Mouse (Mus musculus) 416B (cell line): Measurements from ENCODE around the gene Gng8.

Source experiments
- DNase-seq: peaks from one replicate; pipeline ENCODE4 v3.0.0; 2011; ENCODE audit warnings: low read depth

Gene Gng8

GRCm38 (mm10) chr7:16891641-16892351 lies at the start of gene Gng8:
Gng8 (plus strand) TSS chr7:16891786.
- peak; percentile 91 for DNase-seq

GRCm38 (mm10) chr7:16842645-16843063 lies 48.9 kb upstream of the Gng8 start, which contains the start of gene Prkd2:
Prkd2 (plus strand) TSS chr7:16842902.
- DNase-seq, result peak; percentile 98

GRCm38 (mm10) chr7:16843441-16844171 lies 48.0 kb upstream of the Gng8 start:
- DNase-seq, result peak; percentile 49

- DNase-seq, result no peak
These were observed 46.9 kb upstream of the Gng8 start for GRCm38 (mm10) chr7:16844696-16845071.

GRCm38 (mm10) chr7:16845072-16845819 lies 46.3 kb upstream of the Gng8 start:
- peak; percentile 56 for DNase-seq

- DNase-seq, result no peak
These were observed 45.8 kb upstream of the Gng8 start for GRCm38 (mm10) chr7:16845820-16846167.

GRCm38 (mm10) chr7:16846775-16847174 lies 44.8 kb upstream of the Gng8 start:
- no peak for DNase-seq

GRCm38 (mm10) chr7:16847507-16847906 lies 44.1 kb upstream of the Gng8 start:
- DNase-seq, result no peak

GRCm38 (mm10) chr7:16848579-16848978 lies 43.0 kb upstream of the Gng8 start:
- no peak for DNase-seq

- no peak for DNase-seq
These were observed 40.0 kb upstream of the Gng8 start for GRCm38 (mm10) chr7:16851636-16852035.

- DNase-seq, result no peak
These were observed 38.2 kb upstream of the Gng8 start for GRCm38 (mm10) chr7:16853302-16853831.

- no peak for DNase-seq
These were observed 33.2 kb upstream of the Gng8 start for GRCm38 (mm10) chr7:16858336-16858735.

GRCm38 (mm10) chr7:16859902-16860651 lies 31.5 kb upstream of the Gng8 start:
- peak; percentile 75 for DNase-seq

- DNase-seq, result no peak
These were observed 24.1 kb upstream of the Gng8 start for GRCm38 (mm10) chr7:16867488-16867887.

GRCm38 (mm10) chr7:16869497-16869896 lies 22.1 kb upstream of the Gng8 start:
- DNase-seq, result no peak

- no peak for DNase-seq
These were observed 20.0 kb upstream of the Gng8 start for GRCm38 (mm10) chr7:16871600-16871999.

- DNase-seq, result no peak
These were observed 19.1 kb upstream of the Gng8 start for GRCm38 (mm10) chr7:16872478-16872877.

- DNase-seq, result no peak
These were observed 18.2 kb upstream of the Gng8 start for GRCm38 (mm10) chr7:16873392-16873791.

- peak; percentile 87 for DNase-seq
These were observed 17.4 kb upstream of the Gng8 start for GRCm38 (mm10) chr7:16874190-16874589.

GRCm38 (mm10) chr7:16874756-16875309 lies 16.8 kb upstream of the Gng8 start:
- peak; percentile 100 for DNase-seq

- DNase-seq, result no peak
These were observed 16.5 kb upstream of the Gng8 start, which contains the start of gene Dact3 for GRCm38 (mm10) chr7:16875310-16875325. Dact3 (plus strand) TSS chr7:16875317.

- no peak for DNase-seq
These were observed 16.3 kb upstream of the Gng8 start for GRCm38 (mm10) chr7:16875326-16875725.
